Mouse (Mus musculus): Measurements from ENCODE around the gene Slc9b1. TPM values are rescaled to one million over a fixed set of nuclear protein-coding genes. Genes with fewer than 3 reads are reported as not detected.
A peak's percentile ranks its signal among the peaks of the same experiment; 100 is the strongest.

Gene Slc9b1
- total and polyA plus RNA-seq, 3 experiments: 0.14 TPM; not detected in 2

GRCm38 (mm10) chr3:135328560-135328959 lies 19.3 kb upstream of the Slc9b1 start:
- Histone ChIP-seq H3K4me3 (ENCODE audit: control insufficient read depth in 1 of 2, insufficient read depth in 1 of 2, low read depth in 2 of 2, low read length in 2 of 2) (no peak overlapping the region), H3K79me2 (ENCODE audit: control insufficient read depth, insufficient read depth, low read length, poor library complexity) (no peaks in the 10 kb centered on the region), H3K27me3 (ENCODE audit: control insufficient read depth in 1 of 2, insufficient read depth in 2 of 2, low read length in 2 of 2) (no peaks in the 10 kb centered on the region), H3K36me3 (ENCODE audit: control insufficient read depth in 1 of 2, insufficient read depth in 2 of 2, low read length in 2 of 2) (no peaks in the 10 kb centered on the region), H3K9me3 (replicated peaks; ENCODE audit: insufficient read depth, low read length) (no peaks in the 10 kb centered on the region), H3K27ac (ENCODE audit: control insufficient read depth, low read depth, low read length) (no peak overlapping the region), H3K9ac (ENCODE audit: control insufficient read depth, low read depth, low read length, poor library complexity, severe bottlenecking) (no peak overlapping the region), H3K4me1 (ENCODE audit: control insufficient read depth in 1 of 2, insufficient read depth in 2 of 2, low read length in 2 of 2) (no peaks in the 10 kb centered on the region)
- TF ChIP-seq MAZ (IDR thresholded peaks at IDR 0.05; ENCODE audit: low read depth, low read length) (no peak), SMC3 (IDR thresholded peaks at IDR 0.05; ENCODE audit: low read depth, low read length) (peak; percentile 88), RAD21 (IDR thresholded peaks at IDR 0.05; ENCODE audit: low read depth, low read length) (peak; percentile 46), ZC3H11A (IDR thresholded peaks at IDR 0.05; ENCODE audit: low read depth, low read length) (peak; percentile 46), CTCF (IDR thresholded peaks at IDR 0.05 in 2 of 3, conservative IDR thresholded peaks at IDR 0.05 in 1 of 3; ENCODE audit: control insufficient read depth in 1 of 3, insufficient read depth in 1 of 3, low read depth in 2 of 3, low read length in 3 of 3, poor library complexity in 1 of 3, severe bottlenecking in 1 of 3) (peak; percentile 72 to 79 (median 78))
- peak; percentile 87 for DNase-seq (ENCODE audit: low read depth, low spot score)

GRCm38 (mm10) chr3:135332691-135333090 lies 15.1 kb upstream of the Slc9b1 start:
- Histone ChIP-seq H3K27me3 (ENCODE audit: control insufficient read depth in 1 of 2, insufficient read depth in 2 of 2, low read length in 2 of 2) (no peaks in the 10 kb centered on the region), H3K4me1 (ENCODE audit: control insufficient read depth in 1 of 2, insufficient read depth in 2 of 2, low read length in 2 of 2) (no peaks in the 10 kb centered on the region), H3K9ac (ENCODE audit: control insufficient read depth, low read depth, low read length, poor library complexity, severe bottlenecking) (no peak overlapping the region), H3K9me3 (replicated peaks; ENCODE audit: insufficient read depth, low read length) (no peaks in the 10 kb centered on the region), H3K4me3 (ENCODE audit: control insufficient read depth in 1 of 2, insufficient read depth in 1 of 2, low read depth in 2 of 2, low read length in 2 of 2) (no peak overlapping the region), H3K79me2 (ENCODE audit: control insufficient read depth, insufficient read depth, low read length, poor library complexity) (no peaks in the 10 kb centered on the region), H3K27ac (ENCODE audit: control insufficient read depth, low read depth, low read length) (no peak overlapping the region), H3K36me3 (ENCODE audit: control insufficient read depth in 1 of 2, insufficient read depth in 2 of 2, low read length in 2 of 2) (no peaks in the 10 kb centered on the region)
- DNase-seq (ENCODE audit: low read depth, low spot score): no peak
- no peak for TF ChIP-seq POLR2A (IDR thresholded peaks at IDR 0.05; ENCODE audit: control insufficient read depth in 1 of 2, insufficient read depth in 1 of 2, low read depth in 1 of 2, low read length in 2 of 2, poor library complexity in 1 of 2)
- TF ChIP-seq EP300 (IDR thresholded peaks at IDR 0.05; ENCODE audit: low read depth in 1 of 2, low read length in 2 of 2): no peak
- TF ChIP-seq POLR2AphosphoS5 (IDR thresholded peaks at IDR 0.05; ENCODE audit: borderline replicate concordance, low read depth, low read length): no peak
- TF ChIP-seq TAL1 (IDR thresholded peaks at IDR 0.05; ENCODE audit: low read length): no peak
- no peak for TF ChIP-seq MYC (IDR thresholded peaks at IDR 0.05; ENCODE audit: low read depth, low read length)
- TF ChIP-seq NELFE (IDR thresholded peaks at IDR 0.05; ENCODE audit: low read depth, low read length): no peak
- no peak for TF ChIP-seq KAT2A (conservative IDR thresholded peaks at IDR 0.05; ENCODE audit: low read depth, low read length)
- TF ChIP-seq ELF1 (IDR thresholded peaks at IDR 0.05; ENCODE audit: low read depth, low read length): no peak
- TF ChIP-seq MAFK (IDR thresholded peaks at IDR 0.05; ENCODE audit: borderline replicate concordance, low read depth, low read length): no peak
- no peak for TF ChIP-seq MAX (IDR thresholded peaks at IDR 0.05; ENCODE audit: low read length)
- TF ChIP-seq MEF2A (IDR thresholded peaks at IDR 0.05; ENCODE audit: extremely low read depth, insufficient replicate concordance, low read depth, low read length, poor library complexity, severe bottlenecking): no peak

- TF ChIP-seq ETS1 (IDR thresholded peaks at IDR 0.05; ENCODE audit: low read depth, low read length) (no peak), MAFK (IDR thresholded peaks at IDR 0.05; ENCODE audit: borderline replicate concordance, low read depth, low read length) (no peak), POLR2AphosphoS2 (IDR thresholded peaks at IDR 0.05; ENCODE audit: low read length) (no peak)
- H3K27ac ChIP-seq (ENCODE audit: control insufficient read depth, low read depth, low read length): no peak overlapping the region
- H3K36me3 ChIP-seq (ENCODE audit: control insufficient read depth in 1 of 2, insufficient read depth in 2 of 2, low read length in 2 of 2): no peaks in the 10 kb centered on the region
- no peak overlapping the region for H3K9ac ChIP-seq (ENCODE audit: control insufficient read depth, low read depth, low read length, poor library complexity, severe bottlenecking)
- H3K4me1 ChIP-seq (ENCODE audit: control insufficient read depth in 1 of 2, insufficient read depth in 2 of 2, low read length in 2 of 2): no peaks in the 10 kb centered on the region
- no peaks in the 10 kb centered on the region for H3K79me2 ChIP-seq (ENCODE audit: control insufficient read depth, insufficient read depth, low read length, poor library complexity)
- H3K4me3 ChIP-seq (ENCODE audit: control insufficient read depth in 1 of 2, insufficient read depth in 1 of 2, low read depth in 2 of 2, low read length in 2 of 2): no peak overlapping the region
- no peaks in the 10 kb centered on the region for H3K9me3 ChIP-seq (replicated peaks; ENCODE audit: insufficient read depth, low read length)
- H3K27me3 ChIP-seq (ENCODE audit: control insufficient read depth in 1 of 2, insufficient read depth in 2 of 2, low read length in 2 of 2): no peaks in the 10 kb centered on the region
- no peak for DNase-seq (ENCODE audit: low read depth, low spot score)
Measured at GRCm38 (mm10) chr3:135333763-135334162, 14.1 kb upstream of the Slc9b1 start.
